Mouse (Mus musculus): ENCODE data around the gene Edem3. TPM values are rescaled to one million over a fixed set of nuclear protein-coding genes. Genes with fewer than 3 reads are reported as not detected.

Edem3 gene
- polyA plus RNA-seq, 1 experiment, result 2.8 TPM

DNA sequence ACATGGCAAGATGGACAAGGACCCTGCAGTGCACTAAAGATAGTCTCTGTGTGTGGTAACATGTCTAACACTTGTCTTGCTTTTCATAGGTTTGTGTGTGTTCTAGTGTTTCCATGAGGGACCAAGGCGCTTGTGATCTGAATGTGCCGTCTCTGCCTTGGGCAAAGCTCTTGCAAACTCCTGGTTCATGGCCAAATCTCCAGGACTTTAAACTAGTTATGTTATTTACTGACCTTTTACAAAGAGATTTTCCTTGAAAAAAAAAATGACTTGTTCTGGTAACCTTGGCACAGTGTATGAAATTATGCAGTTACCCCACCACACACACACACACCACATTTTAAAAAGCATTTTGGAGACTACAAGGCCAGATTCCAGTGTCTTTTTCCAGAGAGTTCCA is 34.6 kb upstream of the Edem3 start:
- Histone ChIP-seq H3K27ac (ENCODE audit: insufficient read depth, low read length) (no peak overlapping the region), H3K27me3 (ENCODE audit: control insufficient read depth, insufficient read depth, low read length) (no peaks in the 10 kb centered on the region), H3K36me3 (ENCODE audit: control insufficient read depth, insufficient read depth, low read length) (no peaks in the 10 kb centered on the region), H3K4me3 (ENCODE audit: extremely low read depth, insufficient read depth, insufficient read length) (no peak overlapping the region), H3K4me1 (ENCODE audit: control insufficient read depth, insufficient read depth, insufficient read length) (peaks cover 8% of the 10 kb centered on the region; the same call in 1 of the 2 replicates)
- WGBS, result 92% methylated on average over 2 of the region's 2 CpGs
- DNase-seq (ENCODE audit: low read depth in 1 of 2, low spot score in 2 of 2), result no peak
- no peak for TF ChIP-seq CTCF (IDR thresholded peaks at IDR 0.05; ENCODE audit: extremely low read depth, insufficient read depth, insufficient read length, insufficient replicate concordance)
- TF ChIP-seq POLR2A (IDR thresholded peaks at IDR 0.05; ENCODE audit: low read depth, low read length), result no peak

GRCm38 (mm10) chr1:151721357-151721983 is 33.7 kb upstream of the Edem3 start:
- Histone ChIP-seq H3K36me3 (ENCODE audit: control insufficient read depth, insufficient read depth, low read length) (no peaks in the 10 kb centered on the region), H3K4me3 (ENCODE audit: extremely low read depth, insufficient read depth, insufficient read length) (no peak overlapping the region), H3K27ac (ENCODE audit: insufficient read depth, low read length) (no peak overlapping the region), H3K4me1 (ENCODE audit: control insufficient read depth, insufficient read depth, insufficient read length) (peaks cover 8% of the 10 kb centered on the region; the same call in 1 of the 2 replicates), H3K27me3 (ENCODE audit: control insufficient read depth, insufficient read depth, low read length) (no peaks in the 10 kb centered on the region)
- TF ChIP-seq POLR2A (IDR thresholded peaks at IDR 0.05; ENCODE audit: low read depth, low read length) (no peak), CTCF (IDR thresholded peaks at IDR 0.05; ENCODE audit: extremely low read depth, insufficient read depth, insufficient read length, insufficient replicate concordance) (no peak)
- 89% methylated on average over 10 of the region's 10 CpGs for WGBS
- no peak for DNase-seq (ENCODE audit: low read depth in 1 of 2, low spot score in 2 of 2)

DNA sequence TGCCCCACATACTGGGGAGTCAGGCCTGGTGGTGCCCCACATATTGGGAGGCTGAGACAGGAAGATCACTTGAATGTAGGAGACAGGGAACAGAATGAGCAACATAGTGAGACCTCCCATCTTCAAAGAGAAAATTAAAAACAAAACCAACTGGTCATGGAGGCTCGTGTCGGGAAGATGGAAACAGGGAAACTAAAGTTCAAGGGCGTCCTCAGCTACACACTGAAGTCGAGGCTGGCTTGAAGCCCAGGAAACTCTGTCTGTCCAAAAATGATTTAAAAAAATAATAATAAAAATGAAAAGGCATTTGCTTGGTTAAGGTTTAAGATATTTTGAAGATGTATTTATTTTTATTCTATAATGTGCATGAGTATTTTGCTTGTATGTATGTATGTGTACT is 31.4 kb upstream of the Edem3 start:
- no peak for TF ChIP-seq CTCF (IDR thresholded peaks at IDR 0.05; ENCODE audit: extremely low read depth, insufficient read depth, insufficient read length, insufficient replicate concordance)
- no peak for TF ChIP-seq POLR2A (IDR thresholded peaks at IDR 0.05; ENCODE audit: low read depth, low read length)
- H3K27me3 ChIP-seq (ENCODE audit: control insufficient read depth, insufficient read depth, low read length), result no peaks in the 10 kb centered on the region
- DNase-seq (ENCODE audit: low read depth in 1 of 2, low spot score in 2 of 2), result no peak
- no peak overlapping the region for H3K4me3 ChIP-seq (ENCODE audit: extremely low read depth, insufficient read depth, insufficient read length)
- H3K27ac ChIP-seq (ENCODE audit: insufficient read depth, low read length), result 0 out of 2 replicates have a peak overlapping the region, but pooled peaks have one; percentile 32
- no peaks in the 10 kb centered on the region for H3K36me3 ChIP-seq (ENCODE audit: control insufficient read depth, insufficient read depth, low read length)
- WGBS, result 82% methylated on average over 4 of the region's 4 CpGs
- no peaks in the 10 kb centered on the region for H3K4me1 ChIP-seq (ENCODE audit: control insufficient read depth, insufficient read depth, insufficient read length)

DNA sequence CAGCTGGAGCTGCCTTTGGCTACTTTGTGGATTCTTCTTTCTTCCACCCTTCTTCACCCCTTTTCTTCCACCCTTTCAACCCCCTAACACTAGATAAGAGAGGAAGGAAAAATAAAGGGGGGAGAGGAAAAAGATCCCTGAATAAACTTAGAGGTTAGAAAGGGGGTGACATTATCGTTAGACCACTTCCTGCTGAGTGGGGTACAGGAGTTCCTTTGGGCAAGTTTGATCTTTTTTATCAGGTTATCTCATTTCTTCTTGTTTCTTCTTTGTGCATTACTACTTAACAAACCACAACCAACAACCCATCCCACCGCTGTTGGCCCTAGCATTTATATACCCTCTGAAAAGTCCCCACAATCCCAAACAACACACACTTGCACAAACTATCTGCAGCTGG is 29.6 kb upstream of the Edem3 start:
- Histone ChIP-seq H3K27me3 (ENCODE audit: control insufficient read depth, insufficient read depth, low read length) (no peaks in the 10 kb centered on the region), H3K4me1 (ENCODE audit: control insufficient read depth, insufficient read depth, insufficient read length) (no peaks in the 10 kb centered on the region), H3K4me3 (ENCODE audit: extremely low read depth, insufficient read depth, insufficient read length) (no peak overlapping the region), H3K27ac (ENCODE audit: insufficient read depth, low read length) (no peak overlapping the region), H3K36me3 (ENCODE audit: control insufficient read depth, insufficient read depth, low read length) (no peaks in the 10 kb centered on the region)
- no peak for TF ChIP-seq POLR2A (IDR thresholded peaks at IDR 0.05; ENCODE audit: low read depth, low read length)
- no peak for TF ChIP-seq CTCF (IDR thresholded peaks at IDR 0.05; ENCODE audit: extremely low read depth, insufficient read depth, insufficient read length, insufficient replicate concordance)
- no peak for DNase-seq (ENCODE audit: low read depth in 1 of 2, low spot score in 2 of 2)
- WGBS, result 16% methylated on average over 2 of the region's 2 CpGs

DNA sequence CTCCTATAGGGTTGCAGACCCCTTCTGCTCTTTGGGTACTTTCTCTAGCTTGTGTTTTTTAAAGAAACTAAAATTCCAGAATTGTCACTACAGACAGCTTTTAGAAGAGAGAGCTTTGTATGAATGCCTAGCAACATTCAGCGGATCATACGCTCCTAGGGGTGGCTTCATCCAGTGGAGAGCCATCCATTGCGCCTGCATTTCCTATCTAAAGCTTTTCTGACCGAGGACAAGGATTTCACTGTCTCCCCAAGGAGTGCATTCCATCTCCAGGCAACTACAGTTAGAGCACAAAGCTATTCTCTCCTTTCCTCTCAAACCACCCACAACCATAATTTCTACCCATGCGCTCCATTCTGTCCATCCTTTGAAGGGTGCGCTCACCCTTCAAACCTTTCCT is 28.8 kb upstream of the Edem3 start:
- no peak overlapping the region for H3K27ac ChIP-seq (ENCODE audit: insufficient read depth, low read length)
- no peaks in the 10 kb centered on the region for H3K27me3 ChIP-seq (ENCODE audit: control insufficient read depth, insufficient read depth, low read length)
- DNase-seq (ENCODE audit: low read depth in 1 of 2, low spot score in 2 of 2), result no peak
- no peak overlapping the region for H3K4me3 ChIP-seq (ENCODE audit: extremely low read depth, insufficient read depth, insufficient read length)
- H3K36me3 ChIP-seq (ENCODE audit: control insufficient read depth, insufficient read depth, low read length), result no peaks in the 10 kb centered on the region
- no peaks in the 10 kb centered on the region for H3K4me1 ChIP-seq (ENCODE audit: control insufficient read depth, insufficient read depth, insufficient read length)
- 97% methylated on average over 6 of the region's 6 CpGs for WGBS
- no peak for TF ChIP-seq CTCF (IDR thresholded peaks at IDR 0.05; ENCODE audit: extremely low read depth, insufficient read depth, insufficient read length, insufficient replicate concordance)
- no peak for TF ChIP-seq POLR2A (IDR thresholded peaks at IDR 0.05; ENCODE audit: low read depth, low read length)

DNA sequence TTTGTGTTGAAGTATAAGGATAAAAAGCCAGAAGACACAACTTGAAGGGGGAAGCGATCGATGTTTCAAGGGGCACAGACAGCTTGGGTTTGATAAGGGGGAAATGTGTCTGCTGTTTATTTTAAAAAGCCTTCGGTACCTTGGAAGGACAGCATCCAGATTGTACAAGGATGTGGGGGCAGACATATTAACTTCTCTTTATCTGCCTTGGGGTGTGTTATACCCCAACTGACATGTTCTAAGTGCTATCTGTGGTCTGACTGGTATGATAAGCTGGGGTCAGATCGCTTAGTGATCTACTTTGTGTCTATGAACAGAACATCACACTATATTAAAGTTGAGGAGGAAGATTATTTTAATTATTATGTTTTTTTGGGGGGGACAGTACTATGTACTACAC is 27.0 kb upstream of the Edem3 start:
- no peaks in the 10 kb centered on the region for H3K36me3 ChIP-seq (ENCODE audit: control insufficient read depth, insufficient read depth, low read length)
- H3K27me3 ChIP-seq (ENCODE audit: control insufficient read depth, insufficient read depth, low read length), result no peaks in the 10 kb centered on the region
- H3K27ac ChIP-seq (ENCODE audit: insufficient read depth, low read length), result no peak overlapping the region
- WGBS, result 87% methylated on average over 4 of the region's 4 CpGs
- no peaks in the 10 kb centered on the region for H3K4me1 ChIP-seq (ENCODE audit: control insufficient read depth, insufficient read depth, insufficient read length)
- no peak for DNase-seq (ENCODE audit: low read depth in 1 of 2, low spot score in 2 of 2)
- TF ChIP-seq POLR2A (IDR thresholded peaks at IDR 0.05; ENCODE audit: low read depth, low read length), result no peak
- TF ChIP-seq CTCF (IDR thresholded peaks at IDR 0.05; ENCODE audit: extremely low read depth, insufficient read depth, insufficient read length, insufficient replicate concordance), result no peak
- no peak overlapping the region for H3K4me3 ChIP-seq (ENCODE audit: extremely low read depth, insufficient read depth, insufficient read length)

DNA sequence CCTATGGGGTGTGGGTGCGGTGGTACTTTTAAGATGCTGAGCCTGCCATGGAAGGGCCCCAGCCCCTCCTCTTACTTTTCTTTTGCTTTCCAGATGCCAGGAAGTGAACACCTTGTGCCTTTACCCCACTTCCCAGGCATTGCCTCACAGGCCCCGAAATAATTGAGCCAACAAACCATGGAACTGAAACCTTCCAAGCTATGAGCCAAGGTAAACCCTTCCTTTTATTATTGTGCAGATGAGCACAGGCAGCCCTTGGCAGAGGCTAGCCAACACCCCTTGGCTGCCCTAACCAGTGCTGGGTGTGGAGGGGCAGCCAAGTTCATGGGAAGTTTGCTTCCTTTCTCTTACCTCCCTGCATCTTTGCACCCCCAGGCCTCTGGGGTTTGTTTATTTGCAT is 18.0 kb upstream of the Edem3 start:
- Histone ChIP-seq H3K36me3 (ENCODE audit: control insufficient read depth, insufficient read depth, low read length) (no peaks in the 10 kb centered on the region), H3K4me3 (ENCODE audit: extremely low read depth, insufficient read depth, insufficient read length) (no peak overlapping the region), H3K27ac (ENCODE audit: insufficient read depth, low read length) (no peak overlapping the region), H3K4me1 (ENCODE audit: control insufficient read depth, insufficient read depth, insufficient read length) (no peaks in the 10 kb centered on the region), H3K27me3 (ENCODE audit: control insufficient read depth, insufficient read depth, low read length) (no peaks in the 10 kb centered on the region)
- DNase-seq (ENCODE audit: low read depth in 1 of 2, low spot score in 2 of 2), result no peak
- TF ChIP-seq POLR2A (IDR thresholded peaks at IDR 0.05; ENCODE audit: low read depth, low read length) (no peak), CTCF (IDR thresholded peaks at IDR 0.05; ENCODE audit: extremely low read depth, insufficient read depth, insufficient read length, insufficient replicate concordance) (no peak)
- 86% methylated on average over 2 of the region's 2 CpGs for WGBS
